Mouse (Mus musculus) neural tube, embryonic 15.5 days (tissue): ENCODE measurements around the gene Hoxb2. TPM values are rescaled to one million over a fixed set of nuclear protein-coding genes. Genes with fewer than 3 reads are reported as not detected.
A peak's percentile ranks its signal among the peaks of the same experiment; 100 is the strongest.

ENCODE experiments used
- ATAC-seq: fragments of 200-750 bp; cut with Nextera tagmentation; 2 replicates; pipeline ENCODE4 v1.8.0; 2017; ENCODE audit warnings: mild to moderate bottlenecking, moderate TSS enrichment, moderate library complexity; ENCODE audit not compliant: low FRiP score
- H3K27ac ChIP-seq: fragments of 300-500 bp; sonication (generic); replicated peaks from 2 replicates; pipeline ENCODE4 v1.5.1; 2015; ENCODE audit warnings: mild to moderate bottlenecking, inconsistent platforms
- H3K27me3 ChIP-seq: fragments of 300-500 bp; sonication (generic); replicated peaks from 2 replicates; pipeline ENCODE4 v1.6.1; 2015; ENCODE audit warnings: inconsistent platforms
- H3K36me3 ChIP-seq: fragments of 300-500 bp; sonication (generic); 2 replicates; pipeline ENCODE4 v1.6.1; 2015; ENCODE audit warnings: inconsistent platforms
- H3K4me1 ChIP-seq: fragments of 300-500 bp; sonication (generic); 2 replicates; pipeline ENCODE4 v1.6.1; 2015; ENCODE audit warnings: inconsistent platforms
- H3K4me2 ChIP-seq: fragments of 300-500 bp; sonication (generic); 2 replicates; pipeline ENCODE4 v1.6.1; 2015; ENCODE audit warnings: inconsistent platforms, mild to moderate bottlenecking, moderate library complexity
- H3K4me3 ChIP-seq: fragments of 300-500 bp; sonication (generic); replicated peaks from 2 replicates; pipeline ENCODE4 v1.5.1; 2015; ENCODE audit warnings: mild to moderate bottlenecking, inconsistent platforms
- H3K9ac ChIP-seq: fragments of 300-500 bp; sonication (generic); replicated peaks from 2 replicates; pipeline ENCODE4 v1.6.1; 2015; ENCODE audit warnings: mild to moderate bottlenecking, inconsistent platforms
- H3K9me3 ChIP-seq: fragments of 300-500 bp; sonication (generic); replicated peaks from 2 replicates; pipeline ENCODE4 v1.6.1; 2016; ENCODE audit warnings: inconsistent platforms
- WGBS: fragments of 180-500 bp; shearing (Covaris S2); methylation state at CpG from one replicate; pipeline ENCODE4 v1.1.7; 2015; ENCODE audit warnings: mixed read lengths; 5-methylcytosine and 5-hydroxymethylcytosine counted together
- polyA plus RNA-seq: library from polyadenylated mRNA; unstranded; fragments of >200 nt; fragmentation: Nextera tagmentation; extraction: Ambion mirVana; gene quantifications from 2 replicates; pipeline ENCODE4 v1.2.1, GENCODE M21; 2015

Gene Hoxb2
- polyA plus RNA-seq, 1 experiment from 2014 or later, result 42.3 TPM

DNA sequence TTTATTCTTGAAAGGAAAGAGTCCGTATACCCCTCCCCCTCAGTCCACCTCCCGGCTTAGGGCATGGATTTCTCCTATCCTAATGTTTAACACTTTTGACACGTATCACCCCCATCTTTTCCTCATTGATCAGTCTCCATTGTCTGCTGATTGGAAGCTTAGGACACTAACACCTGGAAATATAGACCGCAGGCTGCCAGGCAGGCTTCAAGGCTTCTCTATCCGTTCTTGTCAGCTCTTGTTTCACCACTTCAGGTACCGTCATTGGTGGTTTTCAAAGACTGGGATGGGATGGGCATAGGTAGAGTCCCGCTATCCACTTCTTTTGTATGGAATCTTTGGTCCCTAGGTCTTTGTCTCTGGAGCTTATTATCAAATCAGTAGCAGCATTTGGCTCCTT is 23.2 kb upstream of the Hoxb2 start:
- Histone ChIP-seq H3K4me2 (peak overlapping the region; percentile 87), H3K4me3 (peak overlapping the region; percentile 60), H3K9me3 (no peaks in the 10 kb centered on the region), H3K27ac (peak overlapping the region; percentile 99), H3K4me1 (peaks cover 93% of the 10 kb centered on the region), H3K9ac (peak overlapping the region; percentile 78), H3K27me3 (no peaks in the 10 kb centered on the region), H3K36me3 (no peaks in the 10 kb centered on the region)
- WGBS, result 10% methylated on average over 7 of the region's 7 CpGs
- no peak for ATAC-seq

DNA sequence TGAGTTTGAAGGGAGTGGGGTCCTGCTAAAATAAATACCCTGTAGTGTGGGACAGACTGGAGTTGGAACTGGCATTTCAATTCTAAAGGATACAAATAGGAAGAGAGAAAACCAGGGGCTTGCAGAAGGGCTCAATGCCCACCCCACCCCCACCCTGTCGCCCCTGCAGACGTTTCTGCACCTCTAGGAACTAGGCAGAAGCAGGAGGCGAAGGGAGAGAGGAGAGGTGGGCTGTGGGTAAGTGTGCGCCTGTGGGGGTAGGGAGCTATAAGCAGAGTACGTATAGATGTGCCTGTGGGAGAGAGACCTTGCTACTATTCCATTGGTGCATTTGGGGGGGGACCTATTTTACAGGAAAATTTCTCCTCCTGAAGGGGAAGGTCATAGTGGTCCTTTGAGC is 22.6 kb upstream of the Hoxb2 start:
- peak; percentile 43; the same call in 1 of the 2 replicates for ATAC-seq
- Histone ChIP-seq H3K4me2 (peak overlapping the region; percentile 87), H3K27ac (peak overlapping the region; percentile 99), H3K36me3 (no peaks in the 10 kb centered on the region), H3K27me3 (no peaks in the 10 kb centered on the region), H3K4me3 (peak overlapping the region; percentile 60), H3K9ac (peak overlapping the region; percentile 78), H3K4me1 (peaks cover 93% of the 10 kb centered on the region), H3K9me3 (no peaks in the 10 kb centered on the region)
- WGBS, result 5% methylated on average over 5 of the region's 5 CpGs

- Histone ChIP-seq H3K4me2 (peak overlapping the region; percentile 87), H3K4me1 (peaks cover 93% of the 10 kb centered on the region), H3K9ac (peak overlapping the region; percentile 78), H3K36me3 (no peaks in the 10 kb centered on the region), H3K27me3 (no peaks in the 10 kb centered on the region), H3K27ac (peak overlapping the region; percentile 99), H3K4me3 (peak overlapping the region; percentile 60), H3K9me3 (no peaks in the 10 kb centered on the region)
- ATAC-seq, result no peak
- 6% methylated on average over 8 of the region's 8 CpGs for WGBS
These were observed 21.7 kb upstream of the Hoxb2 start for GRCm38 (mm10) chr11:96328605-96329004.

DNA sequence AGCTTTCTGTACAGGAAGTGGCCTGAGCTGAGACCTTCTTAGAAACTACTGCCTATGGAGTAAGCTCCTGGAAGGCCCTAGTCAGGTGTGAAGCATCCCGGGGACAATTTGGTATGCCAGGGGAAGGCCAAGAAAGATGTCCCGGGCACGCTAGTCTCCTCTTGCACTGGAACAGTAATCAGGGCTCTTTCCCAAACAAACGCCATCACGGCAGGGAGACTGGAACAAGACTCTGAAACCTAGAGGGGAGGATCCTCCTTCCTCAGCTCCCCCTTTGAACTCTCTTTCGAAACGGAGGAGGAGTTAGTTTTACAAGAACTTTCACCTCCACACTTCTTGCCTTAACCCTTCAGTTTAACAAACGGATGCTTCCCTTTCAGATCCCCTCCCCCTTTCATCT is 18.2 kb upstream of the Hoxb2 start:
- H3K4me1 ChIP-seq, result peaks cover 95% of the 10 kb centered on the region
- H3K36me3 ChIP-seq, result no peaks in the 10 kb centered on the region
- 2% methylated on average over 8 of the region's 8 CpGs for WGBS
- peak overlapping the region; percentile 87 for H3K4me2 ChIP-seq
- H3K27ac ChIP-seq, result peak overlapping the region; percentile 99
- no peaks in the 10 kb centered on the region for H3K9me3 ChIP-seq
- no peaks in the 10 kb centered on the region for H3K27me3 ChIP-seq
- H3K4me3 ChIP-seq, result peak overlapping the region; percentile 60
- H3K9ac ChIP-seq, result peak overlapping the region; percentile 78
- no peak for ATAC-seq

GRCm38 (mm10) chr11:96332618-96333032 is 17.7 kb upstream of the Hoxb2 start:
- Histone ChIP-seq H3K9me3 (no peaks in the 10 kb centered on the region), H3K9ac (peak overlapping the region; percentile 78), H3K4me3 (peak overlapping the region; percentile 60), H3K36me3 (no peaks in the 10 kb centered on the region), H3K4me2 (peak overlapping the region; percentile 87), H3K27me3 (no peaks in the 10 kb centered on the region), H3K27ac (peak overlapping the region; percentile 99), H3K4me1 (peaks cover 95% of the 10 kb centered on the region)
- ATAC-seq, result no peak
- 2% methylated on average over 35 of the region's 35 CpGs for WGBS

- Histone ChIP-seq H3K27ac (peak overlapping the region; percentile 99), H3K9ac (peak overlapping the region; percentile 78), H3K9me3 (no peaks in the 10 kb centered on the region), H3K4me1 (peaks cover 97% of the 10 kb centered on the region), H3K4me3 (peak overlapping the region; percentile 60), H3K36me3 (no peaks in the 10 kb centered on the region), H3K4me2 (peak overlapping the region; percentile 87), H3K27me3 (no peaks in the 10 kb centered on the region)
- WGBS, result 5% methylated on average over 17 of the region's 17 CpGs
- ATAC-seq, result peak; percentile 18; the same call in 1 of the 2 replicates
These were observed 16.9 kb upstream of the Hoxb2 start for GRCm38 (mm10) chr11:96333241-96334001.

GRCm38 (mm10) chr11:96334002-96334364 is 16.3 kb upstream of the Hoxb2 start:
- no peaks in the 10 kb centered on the region for H3K9me3 ChIP-seq
- H3K27me3 ChIP-seq, result no peaks in the 10 kb centered on the region
- peak overlapping the region; percentile 99 for H3K27ac ChIP-seq
- H3K4me1 ChIP-seq, result peaks cover 99% of the 10 kb centered on the region
- 6% methylated on average over 2 of the region's 2 CpGs for WGBS
- no peaks in the 10 kb centered on the region for H3K36me3 ChIP-seq
- H3K9ac ChIP-seq, result peak overlapping the region; percentile 78
- peak overlapping the region; percentile 60 for H3K4me3 ChIP-seq
- H3K4me2 ChIP-seq, result peak overlapping the region; percentile 87
- ATAC-seq, result no peak

GRCm38 (mm10) chr11:96334998-96335397 is 15.3 kb upstream of the Hoxb2 start:
- H3K27ac ChIP-seq, result peak overlapping the region; percentile 99
- no peaks in the 10 kb centered on the region for H3K36me3 ChIP-seq
- peak overlapping the region; percentile 78; the same call in 1 of the 2 replicates for H3K9ac ChIP-seq
- peak overlapping the region; percentile 60 for H3K4me3 ChIP-seq
- peak overlapping the region; percentile 87 for H3K4me2 ChIP-seq
- no peaks in the 10 kb centered on the region for H3K9me3 ChIP-seq
- peaks cover 100% of the 10 kb centered on the region for H3K4me1 ChIP-seq
- WGBS, result 12% methylated on average over 3 of the region's 3 CpGs
- no peaks in the 10 kb centered on the region for H3K27me3 ChIP-seq
- ATAC-seq, result no peak

DNA sequence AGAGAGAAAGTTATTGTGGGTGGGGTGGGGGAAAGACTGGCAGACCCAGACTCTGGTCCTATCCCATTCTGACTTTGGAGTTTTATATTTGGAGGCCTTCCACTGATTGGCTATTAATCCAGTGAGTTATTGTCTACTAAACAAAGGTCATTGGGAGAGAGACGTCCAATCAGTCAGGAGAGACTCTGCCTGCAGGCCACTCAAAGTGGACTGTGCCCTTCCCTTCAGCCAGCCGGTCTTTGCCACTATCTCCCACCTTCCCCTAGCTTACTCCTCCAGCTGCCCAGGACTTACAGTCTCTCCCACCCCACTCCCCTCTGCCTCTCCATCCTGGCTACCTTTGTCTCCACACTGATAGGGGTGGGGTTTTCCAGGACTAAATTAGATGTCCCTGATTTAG is 13.7 kb upstream of the Hoxb2 start:
- Histone ChIP-seq H3K4me1 (peaks cover 95% of the 10 kb centered on the region), H3K4me2 (peak overlapping the region; percentile 87)

GRCm38 (mm10) chr11:96337026-96337425 is 13.3 kb upstream of the Hoxb2 start:
- H3K27me3 ChIP-seq, result no peaks in the 10 kb centered on the region
- peaks cover 95% of the 10 kb centered on the region for H3K4me1 ChIP-seq
- WGBS, result 7% methylated on average over 6 of the region's 6 CpGs
- no peaks in the 10 kb centered on the region for H3K36me3 ChIP-seq
- peak overlapping the region; percentile 99 for H3K27ac ChIP-seq
- ATAC-seq, result no peak
- H3K9me3 ChIP-seq, result no peaks in the 10 kb centered on the region
- H3K4me3 ChIP-seq, result peak overlapping the region; percentile 19
- peak overlapping the region; percentile 66 for H3K9ac ChIP-seq
- peak overlapping the region; percentile 87 for H3K4me2 ChIP-seq

More for the DNA sequence above, 13.7 kb upstream of the Hoxb2 start:
- Histone ChIP-seq H3K9me3 (no peaks in the 10 kb centered on the region), H3K9ac (peak overlapping the region; percentile 66), H3K4me3 (peak overlapping the region; percentile 19), H3K27me3 (no peaks in the 10 kb centered on the region), H3K27ac (peak overlapping the region; percentile 99), H3K36me3 (no peaks in the 10 kb centered on the region)
- 10% methylated on average over 2 of the region's 2 CpGs for WGBS
- no peak for ATAC-seq

DNA sequence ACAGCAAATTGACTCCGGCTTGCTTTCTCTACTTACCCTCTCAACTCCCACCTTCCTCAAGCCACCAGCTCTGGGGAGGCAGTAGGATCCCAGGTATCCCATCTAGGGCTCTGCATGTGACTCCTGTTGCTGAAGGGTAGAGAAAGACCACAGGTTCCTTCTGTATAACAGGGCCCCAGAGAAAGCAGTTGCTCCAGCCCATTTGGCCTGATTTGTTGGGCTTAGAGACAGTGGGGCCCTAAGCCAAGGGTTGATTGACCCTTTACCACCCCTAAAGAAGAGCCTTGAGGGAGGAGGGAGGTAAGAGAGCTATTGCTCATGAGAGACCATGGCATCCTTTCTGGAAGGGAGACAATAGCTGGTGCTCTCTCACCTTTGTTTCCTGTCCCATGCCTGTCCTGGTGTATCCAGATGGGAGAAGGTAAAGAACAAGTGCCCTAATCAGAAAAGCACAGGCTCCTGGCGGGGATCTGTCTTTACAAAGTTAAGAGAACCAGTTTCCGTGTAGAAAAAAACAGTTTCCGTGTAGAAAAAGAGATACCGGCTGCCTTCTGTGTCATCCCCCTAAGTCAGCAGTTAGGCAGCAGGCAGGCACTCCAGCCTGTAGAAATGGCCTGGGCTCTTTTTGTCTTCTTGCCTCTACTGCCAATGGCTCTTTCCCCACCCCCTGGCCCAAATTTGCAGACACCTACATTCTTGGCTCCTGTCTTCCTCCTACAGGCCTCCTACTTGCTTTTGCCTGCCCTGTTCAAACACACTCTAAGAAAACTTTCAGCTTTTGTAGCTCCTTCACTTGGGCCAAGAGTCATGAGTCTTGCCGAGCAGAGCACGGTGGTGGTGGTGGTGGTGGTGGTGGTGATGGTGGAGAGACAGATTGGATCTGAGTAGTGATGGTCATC is 11.1 kb upstream of the Hoxb2 start:
- Histone ChIP-seq H3K27me3 (no peaks in the 10 kb centered on the region), H3K4me1 (peaks cover 95% of the 10 kb centered on the region), H3K4me3 (peak overlapping the region; percentile 44), H3K9ac (peak overlapping the region; percentile 66), H3K36me3 (no peaks in the 10 kb centered on the region), H3K4me2 (peak overlapping the region; percentile 87), H3K27ac (peak overlapping the region; percentile 99), H3K9me3 (no peaks in the 10 kb centered on the region)
- ATAC-seq, result no peak
- 11% methylated on average over 7 of the region's 7 CpGs for WGBS
